ENCODE assay signal across 32 mouse cellular contexts in genomic region chr1:135566611-135567010, GRCm38 (mm10). TPM values are rescaled to one million over a fixed set of nuclear protein-coding genes. Genes with fewer than 3 reads are reported as not detected.
DNase-seq lines count a peak whose midpoint lies in the region; ATAC-seq and TF ChIP-seq lines count a peak whose summit lies in the region.
"Had no signal": no experiment of that assay in that cellular context is flagged by ENCODE, and none has a peak within 500 bp of the region (broad histone marks: within the 10 kb centered on the region; RNA-seq: fewer than 3 reads in every experiment).

No protein-coding gene starts in this region.

- peaks cover 23% of the 10 kb centered on the region for H3K4me1 ChIP-seq in forebrain, postnatal 0 days (ENCODE audit: insufficient read depth)

- no peak overlapping the region for H3K4me2 ChIP-seq in forebrain, postnatal 0 days (ENCODE audit: low read depth)
- H3K4me2 ChIP-seq: embryonic facial prominence, embryonic 15.5 days; forebrain, embryonic 12.5 days; heart, embryonic 15.5 days; hindbrain, embryonic 12.5 days; midbrain, embryonic 13.5 days had no signal

- no peak overlapping the region for H3K9ac ChIP-seq in forebrain, postnatal 0 days
- H3K9ac ChIP-seq: embryonic facial prominence, embryonic 15.5 days; forebrain, embryonic 12.5 days; heart, embryonic 15.5 days; hindbrain, embryonic 12.5 days; liver, embryonic 14.5 days; midbrain, embryonic 13.5 days had no signal

- TF ChIP-seq CTCF in forebrain, postnatal 0 days (IDR thresholded peaks at IDR 0.05; ENCODE audit: low read depth) = no peak

- H3K27me3 ChIP-seq in forebrain, postnatal 0 days (ENCODE audit: insufficient read depth, low read length) = no peaks in the 10 kb centered on the region
- H3K27me3 ChIP-seq: embryonic facial prominence, embryonic 15.5 days; forebrain, embryonic 12.5 days; heart, embryonic 15.5 days; hindbrain, embryonic 12.5 days; midbrain, embryonic 13.5 days had no signal

- DNase-seq in layer of hippocampus, adult 8-10 months (ENCODE audit: low spot score in 2 of 2) = peak; percentile 63 to 68
- DNase-seq in layer of hippocampus, postnatal 25 days (ENCODE audit: extremely low spot score in 1 of 2, low spot score in 1 of 2) = no peak
- DNase-seq in right cerebral cortex, adult 2 months (ENCODE audit: low spot score in 2 of 2) = peak; percentile 80 to 81
- no peak for DNase-seq in right cerebral cortex, postnatal 14 days
- DNase-seq in left cerebral cortex, postnatal 36 days (ENCODE audit: low spot score in 2 of 2) = peak; percentile 74 to 79
- no peak for DNase-seq in heart, postnatal 36 days
- DNase-seq in forebrain, postnatal 0 days = no peak
- DNase-seq: adrenal gland, adult 2 months; B cell, adult 2 months; cerebellum, adult 8-10 months; cerebellum, postnatal 25 days; gastrocnemius, postnatal 25 days; heart, adult 11 months; kidney, adult 8-10 months; kidney, postnatal 4 days; layer of hippocampus, postnatal 36 days; liver; lung, adult 2 months; lung, postnatal 10 days; thymus, adult 2 months; thymus, postnatal 4 days had no signal

- intact Hi-C loops in left cerebral cortex, postnatal 36 days (cut with DNase I) = no loop called here
- intact Hi-C loops in heart, postnatal 36 days (cut with DNase I) = no loop called here

- no peaks in the 10 kb centered on the region for H3K36me3 ChIP-seq in forebrain, postnatal 0 days (ENCODE audit: insufficient read depth)
- H3K36me3 ChIP-seq: embryonic facial prominence, embryonic 15.5 days; forebrain, embryonic 12.5 days; heart, embryonic 15.5 days had no signal

- no peaks in the 10 kb centered on the region for H3K9me3 ChIP-seq in forebrain, postnatal 0 days (ENCODE audit: low read length)
- H3K9me3 ChIP-seq: embryonic facial prominence, embryonic 10.5 days; embryonic facial prominence, embryonic 15.5 days; forebrain, embryonic 12.5 days; heart, embryonic 10.5 days; heart, embryonic 15.5 days; hindbrain, embryonic 12.5 days; midbrain, embryonic 13.5 days had no signal

- no peak overlapping the region for H3K27ac ChIP-seq in forebrain, postnatal 0 days (ENCODE audit: low read depth, low read length)
- H3K27ac ChIP-seq: embryonic facial prominence, embryonic 10.5 days; heart, embryonic 10.5 days; heart, embryonic 15.5 days; liver, embryonic 14.5 days; macrophage; midbrain, embryonic 13.5 days had no signal

- WGBS in forebrain, postnatal 0 days = 48% methylated on average over 7 of the region's 7 CpGs

- no peak for ATAC-seq in forebrain, postnatal 0 days
- ATAC-seq: activated CD4-positive, CD25-positive, alpha-beta regulatory T cell, adult 4 months; intestine, embryonic 16.5 days; midbrain, embryonic 13.5 days had no signal

- no peak overlapping the region for H3K4me3 ChIP-seq in forebrain, postnatal 0 days (ENCODE audit: low read depth, low read length)
- H3K4me3 ChIP-seq: embryonic facial prominence, embryonic 10.5 days; embryonic facial prominence, embryonic 15.5 days; forebrain, embryonic 12.5 days; heart, embryonic 10.5 days; heart, embryonic 15.5 days; hindbrain, embryonic 12.5 days; midbrain, embryonic 13.5 days had no signal

RNA-seq across cellular contexts. Expression of gene Nav1, which starts 40.5 kb away (rescaled TPM):
- total RNA-seq in layer of hippocampus, adult 8-10 months (2022) = 10 to 100 TPM; 55.8 to 63.3 (median 59.9) TPM
- total RNA-seq in layer of hippocampus, postnatal 25 days (2021) = 10 to 100 TPM; 64.2 to 96.4 TPM
- total RNA-seq in left cerebral cortex, postnatal 36 days (2021) = 10 to 100 TPM; 48.9 to 69.6 TPM
- total RNA-seq in heart, postnatal 36 days (2021) = 10 to 100 TPM; 18.6 to 20.8 TPM
- total RNA-seq in forebrain, postnatal 0 days (2014; rRNA removed) = 67.9 and 85.8 TPM in 2 replicates
- 19.7 and 35.5 TPM in 2 replicates for polyA plus RNA-seq in forebrain, postnatal 0 days (2015; fragmentation: Nextera tagmentation; extraction: Ambion mirVana)

Comparison
In these comparisons a context has a peak if more than half of its experiments do, and no peak if none do; other contexts are left out.
1. DNase-seq: peak in layer of hippocampus, adult 8-10 months (2 of 2), right cerebral cortex, adult 2 months (2 of 2) and left cerebral cortex, postnatal 36 days (2 of 2); none in layer of hippocampus, postnatal 25 days (0 of 2), right cerebral cortex, postnatal 14 days (single experiment), heart, postnatal 36 days (0 of 2) and forebrain, postnatal 0 days (single experiment).